ENCODE assay signal across 9 mouse cellular contexts in genomic region chr12:51058569-51058968, GRCm38 (mm10).
A peak's percentile ranks its signal among the peaks of the same experiment; 100 is the strongest.
DNase-seq lines count a peak whose midpoint lies in the region; ATAC-seq lines count a peak whose summit lies in the region.
"Had no signal": no experiment of that assay in that cellular context is flagged by ENCODE, and none has a peak within 500 bp of the region (broad histone marks: within the 10 kb centered on the region; RNA-seq: fewer than 3 reads in every experiment).

No protein-coding gene starts in this region.

- no peaks in the 10 kb centered on the region for H3K9me3 ChIP-seq in embryonic facial prominence, embryonic 12.5 days

- ATAC-seq in embryonic facial prominence, embryonic 12.5 days (ENCODE audit: insufficient number of reproducible peaks, insufficient read depth, low FRiP score, low TSS enrichment): 0 out of 2 replicates have a peak, but pooled peaks have one; percentile 52
- ATAC-seq: Patski had no signal

- H3K27me3 ChIP-seq in embryonic facial prominence, embryonic 12.5 days: no peaks in the 10 kb centered on the region

- no peak overlapping the region for H3K9ac ChIP-seq in embryonic facial prominence, embryonic 12.5 days

- 0 out of 2 replicates have a peak overlapping the region, but pooled peaks have one; percentile 20 for H3K4me2 ChIP-seq in embryonic facial prominence, embryonic 12.5 days (replicated peaks)

- no peak overlapping the region for H3K27ac ChIP-seq in embryonic facial prominence, embryonic 12.5 days

- WGBS in embryonic facial prominence, embryonic 12.5 days: 26% methylated on average over 12 of the region's 12 CpGs

- H3K4me1 ChIP-seq in embryonic facial prominence, embryonic 12.5 days: no peaks in the 10 kb centered on the region

- no peaks in the 10 kb centered on the region for H3K36me3 ChIP-seq in embryonic facial prominence, embryonic 12.5 days

- intact Hi-C loops in heart, postnatal 14 days (cut with DNase I): no loop called here
- intact Hi-C loops in left cerebral cortex, postnatal 36 days (cut with DNase I): no loop called here

- peak; percentile 11 to 50 for DNase-seq in layer of hippocampus, adult 18-20 months (ENCODE audit: low spot score in 2 of 2)
- no peak for DNase-seq in layer of hippocampus, adult 11-12 months (ENCODE audit: low spot score)
- peak; percentile 13 to 28 for DNase-seq in heart, postnatal 14 days
- DNase-seq in left cerebral cortex, postnatal 36 days (ENCODE audit: low spot score in 2 of 2): peak; percentile 36 to 48
- peak; percentile 53 for DNase-seq in right cerebral cortex, adult 18-20 months
- DNase-seq in spleen, postnatal 10 days (ENCODE audit: low spot score in 2 of 2): no peak
- no peak for DNase-seq in thymus, postnatal 10 days (ENCODE audit: low spot score in 2 of 2)

- H3K4me3 ChIP-seq in embryonic facial prominence, embryonic 12.5 days: no peak overlapping the region

Comparison
In these comparisons a context has a peak if more than half of its experiments do, and no peak if none do; other contexts are left out.
1. DNase-seq: peak in layer of hippocampus, adult 18-20 months (2 of 2), heart, postnatal 14 days (2 of 2), left cerebral cortex, postnatal 36 days (2 of 2) and right cerebral cortex, adult 18-20 months (single experiment); none in layer of hippocampus, adult 11-12 months (single experiment), spleen, postnatal 10 days (0 of 2) and thymus, postnatal 10 days (0 of 2).